Mouse (Mus musculus) hematopoietic stem cell, adult 5-6 weeks (primary cell): ENCODE data around the gene Ecsit. TPM values are rescaled to one million over a fixed set of nuclear protein-coding genes. Genes with fewer than 3 reads are reported as not detected.
A peak's percentile ranks its signal among the peaks of the same experiment; 100 is the strongest.

ENCODE experiments used
- ATAC-seq, 2 experiments: fragments of 125-278 bp in 1 of 2; replicated peaks in 1 of 2; 2 replicates each; pipeline ENCODE4 v1.8.0; 2016 to 2017; ENCODE audit warnings: inconsistent platforms in 2 of 2, mild to moderate bottlenecking in 2 of 2, moderate number of reproducible peaks in 2 of 2, low read depth in 1 of 2, moderate TSS enrichment in 1 of 2; ENCODE audit not compliant: low FRiP score in 2 of 2, poor library complexity in 2 of 2, severe bottlenecking in 2 of 2, insufficient read depth in 1 of 2, low TSS enrichment in 1 of 2
- total RNA-seq: library from RNA; stranded (forward); fragments of 172-1452, 232-1000 nt; gene quantifications from 2 replicates; pipeline ENCODE4 v1.2.3, GENCODE M21; 2017

The Ecsit gene
- total RNA-seq, 1 experiment from 2014 or later = 17.7 TPM

GRCm38 (mm10) chr9:22058011-22058424 is 27.2 kb downstream of the Ecsit start:
- ATAC-seq = no peak

DNA sequence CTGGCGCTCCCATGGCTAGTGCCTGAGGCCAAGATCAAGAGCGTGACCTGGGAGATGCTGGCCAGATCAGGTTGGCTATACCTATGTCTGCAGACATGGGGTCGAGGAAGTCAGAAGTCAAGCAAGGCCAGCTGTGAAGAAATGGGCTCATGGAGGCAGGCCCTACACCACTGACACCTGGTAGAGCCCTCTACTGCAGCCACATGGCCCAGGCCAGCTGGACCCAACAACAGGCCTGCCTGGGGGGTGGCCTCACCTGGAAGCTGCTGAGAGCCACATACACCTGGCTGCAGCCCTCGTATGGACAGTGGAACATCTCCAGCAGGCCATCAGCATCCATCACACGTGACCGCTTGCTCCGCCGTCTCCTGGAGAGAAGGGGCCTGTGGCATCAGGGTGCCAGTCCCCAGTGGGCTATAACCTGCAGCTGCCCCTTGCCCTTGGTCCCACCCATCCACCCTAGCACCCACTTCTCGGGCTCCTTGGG is 28.2 kb downstream of the Ecsit start:
- ATAC-seq = no peak

- no peak for ATAC-seq
These were observed 28.8 kb downstream of the Ecsit start for GRCm38 (mm10) chr9:22056303-22056910.

GRCm38 (mm10) chr9:22055713-22056112 is 29.5 kb downstream of the Ecsit start:
- ATAC-seq = no peak

DNA sequence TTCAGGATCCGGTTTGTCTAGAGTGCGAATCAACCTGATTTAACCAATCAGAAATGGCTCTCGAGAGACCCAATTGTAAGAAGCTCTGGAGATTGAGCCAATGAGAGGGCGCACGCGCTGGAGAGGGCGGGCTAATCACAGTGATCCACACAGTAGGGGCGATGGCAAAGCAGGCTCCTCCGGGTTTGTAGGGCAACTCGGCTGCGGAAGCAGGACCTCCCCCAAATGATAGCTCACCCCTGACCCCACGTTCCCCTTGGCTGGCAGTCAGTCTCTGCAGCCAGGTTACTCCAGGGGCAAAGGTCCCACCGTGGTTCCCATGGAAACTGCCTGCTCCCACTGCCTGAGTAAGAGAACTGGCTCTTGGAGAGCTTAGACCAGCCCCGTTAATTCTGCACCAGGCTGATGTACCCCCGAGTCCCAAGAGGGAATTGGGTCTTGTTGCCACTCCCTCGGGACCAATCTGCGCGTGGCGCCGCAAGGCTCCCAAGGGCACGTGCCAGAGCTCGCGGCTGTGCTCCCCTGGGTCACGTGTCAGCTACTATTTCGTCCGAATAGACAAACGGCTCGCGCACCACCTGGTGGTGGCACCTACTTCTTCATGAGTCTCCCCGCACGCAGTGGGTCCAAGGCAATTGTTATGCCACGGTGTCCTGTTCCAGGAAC is 30.7 kb downstream of the Ecsit start:
- ATAC-seq = peak; percentile 70 to 74

DNA sequence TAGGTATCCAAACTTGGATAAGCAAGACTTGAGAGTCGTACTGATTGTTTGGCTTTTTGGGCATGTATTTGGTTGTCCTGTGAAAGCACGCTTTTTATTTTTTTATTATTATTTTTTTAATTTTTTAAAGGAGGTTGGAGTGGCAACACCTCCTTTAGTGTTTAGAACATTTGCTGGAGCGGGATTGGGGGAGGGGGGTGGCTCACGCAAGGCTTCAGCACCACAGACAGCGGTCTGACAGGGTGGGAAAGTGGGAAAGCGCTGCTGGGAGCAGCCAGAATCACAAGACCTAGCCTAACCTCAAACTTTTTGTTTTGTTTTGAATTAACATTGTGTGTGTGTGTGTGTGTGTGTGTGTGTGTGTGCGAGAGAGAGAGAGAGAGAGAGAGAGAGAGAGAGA is 31.6 kb downstream of the Ecsit start:
- ATAC-seq = no peak

- no peak for ATAC-seq
These were observed 33.3 kb downstream of the Ecsit start, which contains the start of gene Elavl3 for GRCm38 (mm10) chr9:22051958-22052254. TSS of gene Elavl3 (minus strand) at chr9:22052023.

GRCm38 (mm10) chr9:22051161-22051957 is 33.9 kb downstream of the Ecsit start:
- ATAC-seq = no peak

DNA sequence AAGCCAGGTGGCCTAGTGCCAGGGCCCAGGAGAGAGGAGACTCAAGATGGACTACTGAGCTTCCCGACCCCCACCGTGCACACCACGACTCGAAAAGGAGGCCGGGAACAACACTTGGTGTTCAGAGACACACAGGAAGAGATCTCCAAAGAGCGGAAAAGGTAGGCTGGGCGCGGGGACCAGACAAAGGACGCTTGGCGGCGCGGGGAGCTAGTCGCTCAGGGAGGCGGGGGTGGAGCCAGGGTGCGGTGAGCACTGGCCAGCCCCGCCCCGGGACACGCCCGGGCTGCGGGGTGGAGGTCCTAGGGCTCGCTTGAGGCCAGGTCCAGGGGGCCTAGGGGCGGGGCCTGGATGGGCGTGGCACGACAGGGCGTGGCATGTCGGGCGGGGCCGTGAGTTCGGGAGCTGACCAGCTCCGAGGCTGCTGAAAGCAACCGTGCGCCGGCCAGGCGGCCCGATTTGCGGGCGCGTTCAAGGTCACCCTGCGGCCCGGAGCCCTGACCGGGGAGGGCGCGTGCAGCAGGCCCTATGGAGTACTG is 34.8 kb downstream of the Ecsit start:
- peak; percentile 17 to 22; a peak in 1 of 4 replicates for ATAC-seq

GRCm38 (mm10) chr9:22049721-22050270 is 35.4 kb downstream of the Ecsit start:
- no peak for ATAC-seq

DNA sequence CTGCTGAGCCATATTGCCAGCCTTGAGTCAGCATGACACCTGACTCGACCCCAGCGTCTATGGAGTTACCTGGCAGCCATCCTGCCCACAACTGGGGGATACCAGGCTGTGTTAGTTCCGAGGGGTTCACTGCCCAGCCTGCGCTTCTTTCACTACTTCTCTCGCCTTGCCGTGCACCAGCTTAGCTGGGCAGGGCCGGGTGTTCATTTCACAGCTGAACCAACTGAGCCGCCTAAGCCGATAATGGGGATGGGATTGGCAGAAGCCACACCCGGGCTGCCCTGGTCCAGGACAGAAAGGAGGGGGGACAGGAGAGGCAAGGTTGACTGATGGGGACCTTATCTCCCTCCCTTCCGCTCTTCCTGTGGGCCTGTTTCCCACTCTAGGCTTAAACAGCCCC is 35.9 kb downstream of the Ecsit start:
- ATAC-seq = no peak

- ATAC-seq = no peak
These were observed 37.9 kb downstream of the Ecsit start for GRCm38 (mm10) chr9:22047329-22047728.

DNA sequence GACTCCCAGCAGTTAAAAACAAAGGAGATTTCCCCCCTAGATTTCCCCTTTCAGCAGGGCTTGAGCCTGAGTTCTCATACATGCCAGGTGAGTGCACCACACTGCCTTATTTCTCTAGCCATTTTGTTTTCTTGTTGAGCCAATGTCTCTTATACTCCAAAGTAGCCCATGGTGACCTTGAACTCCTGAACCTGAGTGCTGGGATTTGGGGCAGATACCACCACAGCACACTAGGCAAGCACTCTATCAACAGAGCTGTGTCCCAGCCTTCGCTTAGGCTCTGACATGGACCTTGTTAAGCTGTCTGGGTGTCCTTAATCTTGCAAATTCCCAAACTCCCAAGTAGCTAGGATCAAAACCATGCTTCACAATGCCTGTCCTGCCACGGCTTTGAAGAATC is 43.4 kb downstream of the Ecsit start:
- ATAC-seq = no peak

DNA sequence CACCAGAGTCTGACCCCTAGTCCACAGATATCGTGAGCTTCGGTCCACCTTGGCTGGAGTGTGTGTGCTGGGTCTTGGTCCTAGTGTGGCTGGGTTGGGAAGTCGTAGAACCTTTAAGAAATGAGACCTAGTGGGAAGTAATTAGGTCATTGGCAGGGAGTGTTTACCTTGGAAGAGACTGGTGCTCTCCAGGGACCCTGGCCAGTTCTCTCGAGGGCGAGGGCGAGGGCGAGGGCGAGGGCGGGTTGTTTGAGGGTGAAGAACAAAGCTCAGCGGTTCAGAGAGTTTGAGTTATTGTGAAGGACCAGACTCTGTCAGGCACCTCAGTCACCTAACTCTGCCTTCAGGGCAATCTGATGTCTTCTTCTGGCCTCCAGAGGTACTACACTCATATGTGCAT is 47.4 kb downstream of the Ecsit start:
- no peak for ATAC-seq

DNA sequence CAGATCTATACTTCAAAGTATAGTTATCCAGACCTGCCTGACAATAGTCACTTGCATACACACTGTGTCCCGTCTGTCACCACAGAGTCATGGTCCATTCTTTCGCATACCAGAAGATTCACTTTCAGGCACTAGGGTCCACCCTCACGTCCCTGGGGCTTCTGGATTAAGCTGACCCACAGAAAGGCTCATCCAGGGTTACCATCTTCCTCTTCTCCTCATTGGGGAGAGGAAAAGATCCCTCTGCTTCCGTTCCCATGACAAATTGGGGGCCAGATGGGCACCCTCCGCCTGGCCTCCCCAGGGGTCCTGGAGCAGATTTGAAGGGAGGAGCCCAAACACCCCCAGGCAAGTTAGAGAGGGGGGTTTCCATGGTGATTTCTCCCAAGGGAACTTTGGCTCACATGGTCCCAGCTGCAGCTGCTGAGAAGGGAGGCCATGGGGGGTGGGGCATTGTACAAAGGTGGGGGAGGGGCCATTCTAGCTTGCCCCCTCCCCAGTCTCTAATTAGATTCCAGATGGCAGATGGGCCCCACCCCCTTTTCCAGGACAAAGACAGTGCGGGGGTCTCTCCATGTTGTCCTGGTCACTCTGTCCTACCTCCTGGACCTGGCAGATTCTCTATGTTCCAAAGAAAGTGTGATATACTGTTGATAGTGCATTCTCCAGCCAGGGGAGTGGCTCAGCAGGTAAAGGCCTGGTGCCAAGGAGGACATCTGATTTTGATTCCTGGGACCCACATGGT is 49.8 kb downstream of the Ecsit start:
- no peak for ATAC-seq

- no peak for ATAC-seq
These were observed 54.9 kb downstream of the Ecsit start for GRCm38 (mm10) chr9:22030386-22030785.

- ATAC-seq = no peak
These were observed 56.8 kb downstream of the Ecsit start for GRCm38 (mm10) chr9:22028467-22028866.
